Mouse (Mus musculus): Measurements from ENCODE around the gene Zbtb11. TPM values are rescaled to one million over a fixed set of nuclear protein-coding genes. Genes with fewer than 3 reads are reported as not detected.

Zbtb11 gene
- polyA plus RNA-seq (2014; fragmentation: Nextera tagmentation; extraction: Ambion mirVana), result 15.3 and 16.9 TPM in 2 replicates

DNA sequence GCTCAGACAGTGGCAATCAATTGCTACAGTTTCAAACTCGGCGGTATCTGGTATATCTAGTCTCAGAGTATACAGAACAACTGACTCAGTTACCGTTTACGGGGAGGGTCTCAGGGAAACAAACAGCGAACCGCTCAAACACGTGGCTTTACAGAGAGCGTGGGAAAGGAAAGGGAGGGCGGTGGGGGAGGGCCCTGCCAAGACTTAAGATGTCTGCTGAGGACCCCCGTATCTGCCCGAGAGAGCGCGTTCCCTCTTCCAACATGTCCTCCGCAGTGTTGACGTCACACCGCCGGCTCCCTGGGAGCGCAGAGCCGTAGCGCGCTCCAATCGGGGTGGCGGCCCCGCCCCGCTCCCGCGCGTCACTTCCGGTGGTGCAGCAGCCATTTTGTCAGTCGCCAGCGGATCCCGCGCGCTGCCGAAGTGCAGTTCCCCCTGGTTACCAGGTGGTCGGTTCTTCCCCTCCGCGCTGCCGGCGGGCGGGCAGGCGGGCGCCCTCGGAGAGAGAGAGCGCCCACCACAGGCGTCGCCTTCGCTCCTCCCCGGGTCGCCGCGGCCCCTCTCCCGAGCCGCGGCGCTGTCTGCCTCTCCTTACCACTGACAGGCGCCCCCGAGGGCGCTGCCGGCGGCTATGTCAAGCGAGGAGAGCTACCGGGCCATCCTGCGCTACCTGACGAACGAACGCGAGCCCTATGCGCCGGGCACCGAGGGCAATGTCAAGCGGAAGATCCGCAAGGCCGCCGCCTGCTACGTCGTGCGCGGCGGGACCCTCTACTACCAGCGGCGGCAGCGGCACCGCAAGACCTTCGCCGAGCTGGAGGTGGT, at the start of gene Zbtb11:
Zbtb11 (plus strand) TSS at position 453 of the 825 bp plus-strand sequence.
- peak within 1 kb of the TSS; percentile 98 for H3K4me3 ChIP-seq (ENCODE audit: low read depth, low read length)
- peak within 1 kb of the TSS; percentile 79 for H3K9ac ChIP-seq (ENCODE audit: low read length)
- DNase-seq (ENCODE audit: low spot score) (peak; percentile 100), ATAC-seq (ENCODE audit: insufficient read depth, low FRiP score, low TSS enrichment) (peak; percentile 99)
- H3K36me3 ChIP-seq (ENCODE audit: control insufficient read depth, insufficient read depth, low read length), result peaks cover 11% of the 10 kb centered on the region
- H3K4me2 ChIP-seq (ENCODE audit: low read depth), result peak within 1 kb of the TSS; percentile 64
- H3K9me3 ChIP-seq (ENCODE audit: control insufficient read depth, low read length), result no peaks in the 10 kb centered on the region
- WGBS, result under 1% methylated on average over 73 of the region's 86 CpGs
- H3K4me1 ChIP-seq (ENCODE audit: control insufficient read depth, insufficient read depth, low read length), result peaks cover 9% of the 10 kb centered on the region
- H3K27me3 ChIP-seq (ENCODE audit: control insufficient read depth, insufficient read depth, low read length), result no peaks in the 10 kb centered on the region
- peak within 1 kb of the TSS; percentile 70 for H3K27ac ChIP-seq (ENCODE audit: low read depth, low read length)

DNA sequence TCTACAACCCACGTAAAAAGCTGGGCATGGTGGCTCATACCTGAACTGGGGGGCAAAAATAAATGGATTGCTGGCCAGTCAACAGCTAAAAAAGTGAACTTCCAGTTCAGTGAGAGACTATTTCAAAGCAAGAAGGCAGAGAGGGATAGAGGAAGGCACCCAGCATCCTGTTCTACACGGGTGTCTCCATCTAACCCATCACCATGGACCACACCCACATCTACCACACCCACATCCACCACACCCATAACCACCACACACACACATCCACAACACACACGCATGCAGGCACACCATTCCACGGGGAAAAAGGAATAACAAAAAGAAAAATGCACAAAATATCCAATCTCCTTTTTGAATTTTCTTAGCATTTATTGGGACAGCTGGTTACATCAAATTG, 49.7 kb upstream of the Zbtb11 start:
- Histone ChIP-seq H3K36me3 (ENCODE audit: control insufficient read depth, insufficient read depth, low read length) (peaks cover 5% of the 10 kb centered on the region), H3K4me2 (ENCODE audit: low read depth) (no peak overlapping the region), H3K27ac (ENCODE audit: low read depth, low read length) (no peak overlapping the region), H3K4me1 (ENCODE audit: control insufficient read depth, insufficient read depth, low read length) (no peaks in the 10 kb centered on the region), H3K27me3 (ENCODE audit: control insufficient read depth, insufficient read depth, low read length) (no peaks in the 10 kb centered on the region), H3K4me3 (ENCODE audit: low read depth, low read length) (no peak overlapping the region), H3K9ac (ENCODE audit: low read length) (no peak overlapping the region), H3K9me3 (ENCODE audit: control insufficient read depth, low read length) (no peaks in the 10 kb centered on the region)
- no peak for DNase-seq (ENCODE audit: low spot score)
- 92% methylated on average over 4 of the region's 4 CpGs for WGBS
- no peak for ATAC-seq (ENCODE audit: insufficient read depth, low FRiP score, low TSS enrichment)

DNA sequence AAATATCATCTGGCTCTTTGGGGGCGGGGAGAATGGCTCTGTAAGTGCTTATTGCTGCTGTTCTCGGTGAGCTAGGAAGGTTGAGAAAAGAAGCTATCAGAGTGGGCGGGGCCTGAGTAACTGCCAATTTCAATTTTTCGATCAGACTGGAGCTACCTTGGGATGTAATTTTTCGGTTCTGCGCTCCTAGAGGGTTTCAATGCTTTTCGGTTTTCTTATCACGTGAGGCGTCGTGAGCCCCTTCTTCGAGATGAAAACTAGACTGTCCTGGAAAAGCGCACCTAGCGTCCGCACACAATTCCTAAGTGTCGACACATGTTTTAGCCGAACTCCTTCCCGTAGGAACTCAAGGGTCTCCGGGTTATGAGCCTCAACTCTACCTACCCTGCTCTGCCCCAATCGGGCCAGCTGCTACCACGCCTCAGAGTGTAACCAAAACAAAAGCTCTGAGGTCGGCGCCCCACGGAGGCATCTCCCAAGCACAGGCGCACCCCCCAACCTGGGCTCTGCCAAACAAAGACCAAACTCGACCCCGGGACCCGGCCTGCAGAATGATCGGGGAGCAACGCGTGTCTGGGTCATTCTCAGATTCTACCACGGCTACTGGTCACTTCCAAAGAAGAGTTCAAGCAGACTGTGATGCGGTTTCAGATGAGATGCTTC, 39.9 kb upstream of the Zbtb11 start:
- Histone ChIP-seq H3K4me1 (ENCODE audit: control insufficient read depth, insufficient read depth, low read length) (no peaks in the 10 kb centered on the region), H3K9me3 (ENCODE audit: control insufficient read depth, low read length) (no peaks in the 10 kb centered on the region), H3K36me3 (ENCODE audit: control insufficient read depth, insufficient read depth, low read length) (no peaks in the 10 kb centered on the region; the same call in 1 of the 2 replicates), H3K9ac (ENCODE audit: low read length) (peak overlapping the region; percentile 82), H3K4me2 (ENCODE audit: low read depth) (peak overlapping the region; percentile 76), H3K4me3 (ENCODE audit: low read depth, low read length) (peak overlapping the region; percentile 72), H3K27ac (ENCODE audit: low read depth, low read length) (peak overlapping the region; percentile 76), H3K27me3 (ENCODE audit: control insufficient read depth, insufficient read depth, low read length) (no peaks in the 10 kb centered on the region)
- ATAC-seq (ENCODE audit: insufficient read depth, low FRiP score, low TSS enrichment) (peak; percentile 56), DNase-seq (ENCODE audit: low spot score) (peak; percentile 56)
- WGBS, result 1% methylated on average over 32 of the region's 32 CpGs

DNA sequence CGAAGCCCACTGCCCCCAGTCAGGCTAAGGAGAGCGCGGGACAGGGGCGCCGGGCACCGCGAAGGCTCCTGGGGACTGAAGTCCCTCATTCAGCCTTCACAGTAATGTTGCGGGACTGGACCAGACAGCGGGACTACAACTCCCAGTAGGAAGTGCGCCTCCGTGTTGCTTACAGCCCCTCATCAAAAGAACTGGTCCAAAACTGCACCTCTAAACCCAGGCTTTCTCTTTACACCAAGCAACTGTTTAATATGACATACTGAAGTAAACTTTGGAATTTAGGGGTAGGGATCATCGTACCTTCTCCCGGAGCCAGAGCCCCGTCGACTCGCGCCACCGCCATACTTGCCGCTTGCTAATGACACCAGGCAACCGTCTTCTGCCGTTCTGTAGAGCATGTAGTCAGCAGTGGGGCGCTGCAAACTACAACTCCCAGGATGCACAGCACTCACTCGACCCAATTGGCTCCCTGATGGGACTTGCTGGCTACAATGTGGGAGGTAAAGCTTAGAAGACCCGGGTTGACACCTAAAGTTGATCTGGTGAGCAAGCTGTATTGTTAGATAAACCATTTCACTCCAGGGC, 39.1 kb upstream of the Zbtb11 start, which contains the start of gene Cep97:
Cep97 (minus strand) TSS at position 403 of the 585 bp plus-strand sequence.
- peak; percentile 90 for DNase-seq (ENCODE audit: low spot score)
- Histone ChIP-seq H3K4me3 (ENCODE audit: low read depth, low read length) (peak within 1 kb of the TSS; percentile 72), H3K4me2 (ENCODE audit: low read depth) (peak within 1 kb of the TSS; percentile 76), H3K9ac (ENCODE audit: low read length) (peak within 1 kb of the TSS; percentile 82), H3K4me1 (ENCODE audit: control insufficient read depth, insufficient read depth, low read length) (no peaks in the 10 kb centered on the region), H3K36me3 (ENCODE audit: control insufficient read depth, insufficient read depth, low read length) (no peaks in the 10 kb centered on the region; the same call in 1 of the 2 replicates), H3K27me3 (ENCODE audit: control insufficient read depth, insufficient read depth, low read length) (no peaks in the 10 kb centered on the region), H3K9me3 (ENCODE audit: control insufficient read depth, low read length) (no peaks in the 10 kb centered on the region), H3K27ac (ENCODE audit: low read depth, low read length) (peak within 1 kb of the TSS; percentile 76)
- peak; percentile 99 for ATAC-seq (ENCODE audit: insufficient read depth, low FRiP score, low TSS enrichment)
- under 1% methylated on average over 24 of the region's 24 CpGs for WGBS

DNA sequence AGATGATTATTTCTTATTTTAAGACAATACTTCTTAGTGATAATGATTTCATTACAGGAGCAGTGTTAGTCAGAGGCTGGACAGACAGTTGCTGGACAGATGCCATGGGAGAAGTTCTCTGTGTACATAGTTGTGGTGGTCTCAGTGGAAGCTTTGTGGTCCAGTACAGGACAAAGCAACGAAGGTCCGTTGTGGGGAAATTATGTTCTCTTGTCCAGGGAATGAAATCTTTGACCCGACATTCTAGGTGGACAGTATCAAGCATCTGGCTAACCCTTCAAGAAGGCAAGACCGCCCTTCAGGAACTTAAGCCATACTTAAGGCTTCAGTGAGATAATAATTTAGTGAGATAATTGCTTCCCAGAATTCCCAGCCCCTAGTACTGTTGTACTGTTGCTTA, 34.9 kb upstream of the Zbtb11 start:
- DNase-seq (ENCODE audit: low spot score), result no peak
- H3K9ac ChIP-seq (ENCODE audit: low read length), result no peak overlapping the region
- H3K27me3 ChIP-seq (ENCODE audit: control insufficient read depth, insufficient read depth, low read length), result no peaks in the 10 kb centered on the region
- H3K4me1 ChIP-seq (ENCODE audit: control insufficient read depth, insufficient read depth, low read length), result no peaks in the 10 kb centered on the region
- H3K27ac ChIP-seq (ENCODE audit: low read depth, low read length), result no peak overlapping the region
- WGBS, result 91% methylated on average over 4 of the region's 4 CpGs
- no peaks in the 10 kb centered on the region for H3K36me3 ChIP-seq (ENCODE audit: control insufficient read depth, insufficient read depth, low read length)
- no peaks in the 10 kb centered on the region for H3K9me3 ChIP-seq (ENCODE audit: control insufficient read depth, low read length)
- ATAC-seq (ENCODE audit: insufficient read depth, low FRiP score, low TSS enrichment), result no peak
- H3K4me2 ChIP-seq (ENCODE audit: low read depth), result no peak overlapping the region
- H3K4me3 ChIP-seq (ENCODE audit: low read depth, low read length), result no peak overlapping the region

DNA sequence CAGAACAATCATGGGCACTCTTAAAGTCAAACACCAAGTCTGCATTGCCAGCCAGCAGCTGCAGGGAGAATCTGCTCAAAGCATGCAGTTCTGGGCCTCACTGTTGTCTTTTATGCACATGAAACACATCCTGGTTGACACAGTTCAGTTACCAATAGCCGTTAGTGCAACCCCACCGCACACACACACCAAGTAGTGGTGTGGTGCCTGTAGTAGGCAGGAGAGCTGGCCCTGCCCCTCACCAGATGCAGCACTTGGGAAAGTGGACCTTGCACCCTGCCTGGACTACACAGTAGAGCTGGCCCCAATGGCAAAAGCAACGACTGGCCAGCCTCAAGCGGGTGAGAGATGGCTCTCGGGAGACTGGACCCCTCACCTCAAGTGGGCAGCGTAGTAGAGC, 34.0 kb upstream of the Zbtb11 start:
- no peak overlapping the region for H3K4me3 ChIP-seq (ENCODE audit: low read depth, low read length)
- H3K4me1 ChIP-seq (ENCODE audit: control insufficient read depth, insufficient read depth, low read length), result no peaks in the 10 kb centered on the region
- no peak overlapping the region for H3K9ac ChIP-seq (ENCODE audit: low read length)
- no peak overlapping the region for H3K27ac ChIP-seq (ENCODE audit: low read depth, low read length)
- H3K36me3 ChIP-seq (ENCODE audit: control insufficient read depth, insufficient read depth, low read length), result no peaks in the 10 kb centered on the region
- no peak for ATAC-seq (ENCODE audit: insufficient read depth, low FRiP score, low TSS enrichment)
- H3K9me3 ChIP-seq (ENCODE audit: control insufficient read depth, low read length), result no peaks in the 10 kb centered on the region
- H3K27me3 ChIP-seq (ENCODE audit: control insufficient read depth, insufficient read depth, low read length), result no peaks in the 10 kb centered on the region
- DNase-seq (ENCODE audit: low spot score), result no peak
- H3K4me2 ChIP-seq (ENCODE audit: low read depth), result no peak overlapping the region
- 87% methylated on average over 6 of the region's 6 CpGs for whole genome bisulfite sequencing

DNA sequence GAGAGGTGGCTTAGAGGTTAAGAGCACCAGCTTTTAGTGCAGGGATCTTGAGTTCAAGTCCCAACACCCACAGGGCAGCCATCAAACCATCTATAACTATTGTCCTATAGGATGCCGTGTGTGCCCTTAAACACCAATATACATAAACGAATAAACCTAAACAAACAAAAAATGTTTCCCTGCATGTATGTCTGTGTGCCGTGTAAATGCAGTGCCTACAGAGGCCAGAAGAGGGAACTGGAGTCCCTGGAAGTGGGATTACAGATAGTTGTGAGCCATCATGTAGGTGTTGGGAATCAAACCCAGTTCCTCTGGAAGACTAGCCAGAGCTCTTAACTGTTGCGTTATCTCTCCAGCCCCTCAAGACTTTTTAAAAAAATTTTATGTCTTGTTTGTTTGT, 32.9 kb upstream of the Zbtb11 start:
- no peak overlapping the region for H3K9ac ChIP-seq (ENCODE audit: low read length)
- no peaks in the 10 kb centered on the region for H3K36me3 ChIP-seq (ENCODE audit: control insufficient read depth, insufficient read depth, low read length)
- 92% methylated on average over 4 of the region's 4 CpGs for WGBS
- DNase-seq (ENCODE audit: low spot score) (no peak), ATAC-seq (ENCODE audit: insufficient read depth, low FRiP score, low TSS enrichment) (no peak)
- H3K9me3 ChIP-seq (ENCODE audit: control insufficient read depth, low read length), result no peaks in the 10 kb centered on the region
- no peak overlapping the region for H3K4me2 ChIP-seq (ENCODE audit: low read depth)
- no peaks in the 10 kb centered on the region for H3K27me3 ChIP-seq (ENCODE audit: control insufficient read depth, insufficient read depth, low read length)
- H3K4me1 ChIP-seq (ENCODE audit: control insufficient read depth, insufficient read depth, low read length), result no peaks in the 10 kb centered on the region
- H3K4me3 ChIP-seq (ENCODE audit: low read depth, low read length), result no peak overlapping the region
- H3K27ac ChIP-seq (ENCODE audit: low read depth, low read length), result no peak overlapping the region

DNA sequence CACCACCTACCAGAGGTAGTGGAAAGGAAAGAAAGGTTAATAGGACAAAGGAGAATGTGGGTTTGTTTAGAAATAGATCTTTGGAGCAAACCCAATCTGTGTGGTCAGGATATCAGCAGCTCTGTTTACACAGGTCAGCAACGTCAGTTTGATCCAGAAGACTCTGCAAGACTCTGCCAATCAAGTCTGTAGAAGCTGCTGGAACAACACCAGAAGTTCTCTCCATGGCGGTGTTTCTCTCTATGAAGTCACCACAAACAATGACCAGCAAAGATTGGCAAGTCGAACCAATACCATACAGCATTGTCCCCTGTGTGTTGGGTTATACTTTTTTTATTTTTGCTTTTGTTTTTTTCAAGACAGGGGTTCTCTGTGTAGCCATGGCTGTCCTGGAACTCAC, 26.4 kb upstream of the Zbtb11 start:
- Histone ChIP-seq H3K9ac (ENCODE audit: low read length) (no peak overlapping the region), H3K27me3 (ENCODE audit: control insufficient read depth, insufficient read depth, low read length) (no peaks in the 10 kb centered on the region), H3K4me2 (ENCODE audit: low read depth) (no peak overlapping the region), H3K27ac (ENCODE audit: low read depth, low read length) (no peak overlapping the region), H3K9me3 (ENCODE audit: control insufficient read depth, low read length) (no peaks in the 10 kb centered on the region), H3K4me3 (ENCODE audit: low read depth, low read length) (no peak overlapping the region), H3K36me3 (ENCODE audit: control insufficient read depth, insufficient read depth, low read length) (no peaks in the 10 kb centered on the region), H3K4me1 (ENCODE audit: control insufficient read depth, insufficient read depth, low read length) (no peaks in the 10 kb centered on the region)
- no peak for ATAC-seq (ENCODE audit: insufficient read depth, low FRiP score, low TSS enrichment)
- WGBS, result 87% methylated on average over 3 of the region's 3 CpGs
- DNase-seq (ENCODE audit: low spot score), result no peak
